ENCODE assay signal across 8 mouse cellular contexts in genomic region chr11:75913953-75914352, GRCm38 (mm10). TPM values are rescaled to one million over a fixed set of nuclear protein-coding genes. Genes with fewer than 3 reads are reported as not detected.
DNase-seq lines count a peak whose midpoint lies in the region; ATAC-seq and TF ChIP-seq lines count a peak whose summit lies in the region.

No protein-coding gene starts in this region.

- 0 out of 2 replicates have a peak, but pooled peaks cover 7% of the 10 kb centered on the region for H3K36me3 ChIP-seq in heart, embryonic 10.5 days
- no peaks in the 10 kb centered on the region for H3K36me3 ChIP-seq in intestine, embryonic 14.5 days (ENCODE audit: control insufficient read depth, insufficient read depth, low read length)
- no peaks in the 10 kb centered on the region for H3K36me3 ChIP-seq in forebrain, embryonic 14.5 days (ENCODE audit: control insufficient read depth, insufficient read depth, low read length)

- 59% methylated on average over 3 of the region's 3 CpGs for WGBS in heart, embryonic 10.5 days
- 53% methylated on average over 3 of the region's 3 CpGs for WGBS in intestine, embryonic 14.5 days
- WGBS in forebrain, embryonic 14.5 days: 63% methylated on average over 3 of the region's 3 CpGs

- H3K9ac ChIP-seq in intestine, embryonic 14.5 days (ENCODE audit: low read length): no peak overlapping the region
- H3K9ac ChIP-seq in forebrain, embryonic 14.5 days (ENCODE audit: low read length): no peak overlapping the region

- H3K27me3 ChIP-seq in heart, embryonic 10.5 days (ENCODE audit: insufficient read depth, poor library complexity, severe bottlenecking): no peaks in the 10 kb centered on the region
- H3K27me3 ChIP-seq in intestine, embryonic 14.5 days (replicated peaks; ENCODE audit: control insufficient read depth, insufficient read depth, low read length): no peaks in the 10 kb centered on the region
- H3K27me3 ChIP-seq in forebrain, embryonic 14.5 days (replicated peaks; ENCODE audit: control insufficient read depth, insufficient read depth, low read length): no peaks in the 10 kb centered on the region

- TF ChIP-seq CTCF in bone marrow macrophage, adult 2 months (IDR thresholded peaks at IDR 0.05; ENCODE audit: low read depth, low read length): peak; percentile 25; the same call in 1 of the 2 replicates

- H3K9me3 ChIP-seq in heart, embryonic 10.5 days: peaks cover 5% of the 10 kb centered on the region; the same call in 1 of the 2 replicates
- H3K9me3 ChIP-seq in intestine, embryonic 14.5 days (ENCODE audit: control insufficient read depth, low read length): 0 out of 2 replicates have a peak, but pooled peaks cover 6% of the 10 kb centered on the region
- H3K9me3 ChIP-seq in forebrain, embryonic 14.5 days (replicated peaks; ENCODE audit: control insufficient read depth, low read length): no peaks in the 10 kb centered on the region

- no peak overlapping the region for H3K27ac ChIP-seq in heart, embryonic 10.5 days
- no peak overlapping the region for H3K27ac ChIP-seq in bone marrow macrophage, adult 2 months (ENCODE audit: insufficient read depth, low read depth, low read length)
- H3K27ac ChIP-seq in intestine, embryonic 14.5 days (ENCODE audit: low read depth): no peak overlapping the region
- H3K27ac ChIP-seq in forebrain, embryonic 14.5 days (ENCODE audit: low read depth, low read length): no peak overlapping the region

- TF ChIP-seq POLR2A in bone marrow macrophage, adult 2 months (IDR thresholded peaks at IDR 0.05; ENCODE audit: borderline replicate concordance, low read depth, low read length): no peak

- peak; percentile 77 for ATAC-seq in CD4-positive, CD25-positive, alpha-beta regulatory T cell, adult 4 months
- ATAC-seq in intestine, embryonic 14.5 days (replicated peaks; ENCODE audit: low FRiP score, low TSS enrichment, low read depth): 0 out of 2 replicates have a peak, but pooled peaks have one; percentile 58
- no peak for ATAC-seq in forebrain, embryonic 14.5 days

- H3K4me3 ChIP-seq in heart, embryonic 10.5 days: no peak overlapping the region
- no peak overlapping the region for H3K4me3 ChIP-seq in bone marrow macrophage, adult 2 months (ENCODE audit: insufficient read depth, low read length)
- no peak overlapping the region for H3K4me3 ChIP-seq in intestine, embryonic 14.5 days (ENCODE audit: low read depth, low read length)
- H3K4me3 ChIP-seq in forebrain, embryonic 14.5 days (ENCODE audit: low read depth, low read length): no peak overlapping the region

- peaks cover 22% of the 10 kb centered on the region for H3K4me1 ChIP-seq in heart, embryonic 10.5 days
- no peaks in the 10 kb centered on the region for H3K4me1 ChIP-seq in bone marrow macrophage, adult 2 months (ENCODE audit: control insufficient read depth, insufficient read depth, low read length)
- peaks cover 5% of the 10 kb centered on the region; the same call in 1 of the 2 replicates for H3K4me1 ChIP-seq in intestine, embryonic 14.5 days (replicated peaks; ENCODE audit: control insufficient read depth, insufficient read depth, low read length)
- no peaks in the 10 kb centered on the region for H3K4me1 ChIP-seq in forebrain, embryonic 14.5 days (ENCODE audit: control insufficient read depth, insufficient read depth, low read length)

- peak; percentile 68 to 76 for DNase-seq in heart, adult 18-20 months
- no peak for DNase-seq in heart, embryonic 10.5 days (ENCODE audit: low spot score)
- DNase-seq in intestine, embryonic 14.5 days (ENCODE audit: low spot score): no peak
- peak; percentile 18 for DNase-seq in mesoderm, embryonic 11.5 days (ENCODE audit: low read depth, low spot score)
- DNase-seq in urinary bladder, postnatal 25 days (ENCODE audit: low spot score): peak; percentile 46
- DNase-seq in forebrain, embryonic 14.5 days (ENCODE audit: low spot score): no peak

- H3K4me2 ChIP-seq in intestine, embryonic 14.5 days (ENCODE audit: low read length): no peak overlapping the region
- no peak overlapping the region for H3K4me2 ChIP-seq in forebrain, embryonic 14.5 days (ENCODE audit: low read length)

RNA-seq across cellular contexts. Expression of gene Rph3al, which starts 24.3 kb away (rescaled TPM):
- total RNA-seq in heart, adult 18-20 months (2021): 10 to 100 TPM in 1 of 2 experiments, 1 to 10 TPM in 1; 7.4 to 10.0 TPM
- polyA plus RNA-seq in heart, embryonic 10.5 days (2016; fragmentation: Nextera tagmentation; extraction: Ambion mirVana): 3.9 and 4.1 TPM in 2 replicates
- polyA plus RNA-seq in CD4-positive, CD25-positive, alpha-beta regulatory T cell, adult 4 months (2017; shearing (Covaris generic)): 1 to 10 TPM; 6.3 to 7.9 TPM
- not detected in 2 replicates for polyA plus RNA-seq in bone marrow macrophage, adult 2 months (2012; ENCODE audit: insufficient read depth, insufficient read length, missing spikeins)
- 17.0 and 21.7 TPM in 2 replicates for polyA plus RNA-seq in intestine, embryonic 14.5 days (2014; fragmentation: Nextera tagmentation; extraction: Ambion mirVana)
- 1.6 and 2.8 TPM in 2 replicates for polyA plus RNA-seq in forebrain, embryonic 14.5 days (2014; fragmentation: Nextera tagmentation; extraction: Ambion mirVana)

Comparison
In these comparisons a context has a peak if more than half of its experiments do, and no peak if none do; other contexts are left out.
1. DNase-seq: peak in heart, adult 18-20 months (2 of 2), mesoderm, embryonic 11.5 days (single experiment) and urinary bladder, postnatal 25 days (single experiment); none in heart, embryonic 10.5 days (single experiment), intestine, embryonic 14.5 days (single experiment) and forebrain, embryonic 14.5 days (single experiment).